Mouse (Mus musculus) 416B (cell line): Measurements from ENCODE around the gene Slc4a3.

ENCODE experiments used
- DNase-seq: peaks from one replicate; pipeline ENCODE4 v3.0.0; 2011; ENCODE audit warnings: low read depth

Slc4a3 gene

DNA sequence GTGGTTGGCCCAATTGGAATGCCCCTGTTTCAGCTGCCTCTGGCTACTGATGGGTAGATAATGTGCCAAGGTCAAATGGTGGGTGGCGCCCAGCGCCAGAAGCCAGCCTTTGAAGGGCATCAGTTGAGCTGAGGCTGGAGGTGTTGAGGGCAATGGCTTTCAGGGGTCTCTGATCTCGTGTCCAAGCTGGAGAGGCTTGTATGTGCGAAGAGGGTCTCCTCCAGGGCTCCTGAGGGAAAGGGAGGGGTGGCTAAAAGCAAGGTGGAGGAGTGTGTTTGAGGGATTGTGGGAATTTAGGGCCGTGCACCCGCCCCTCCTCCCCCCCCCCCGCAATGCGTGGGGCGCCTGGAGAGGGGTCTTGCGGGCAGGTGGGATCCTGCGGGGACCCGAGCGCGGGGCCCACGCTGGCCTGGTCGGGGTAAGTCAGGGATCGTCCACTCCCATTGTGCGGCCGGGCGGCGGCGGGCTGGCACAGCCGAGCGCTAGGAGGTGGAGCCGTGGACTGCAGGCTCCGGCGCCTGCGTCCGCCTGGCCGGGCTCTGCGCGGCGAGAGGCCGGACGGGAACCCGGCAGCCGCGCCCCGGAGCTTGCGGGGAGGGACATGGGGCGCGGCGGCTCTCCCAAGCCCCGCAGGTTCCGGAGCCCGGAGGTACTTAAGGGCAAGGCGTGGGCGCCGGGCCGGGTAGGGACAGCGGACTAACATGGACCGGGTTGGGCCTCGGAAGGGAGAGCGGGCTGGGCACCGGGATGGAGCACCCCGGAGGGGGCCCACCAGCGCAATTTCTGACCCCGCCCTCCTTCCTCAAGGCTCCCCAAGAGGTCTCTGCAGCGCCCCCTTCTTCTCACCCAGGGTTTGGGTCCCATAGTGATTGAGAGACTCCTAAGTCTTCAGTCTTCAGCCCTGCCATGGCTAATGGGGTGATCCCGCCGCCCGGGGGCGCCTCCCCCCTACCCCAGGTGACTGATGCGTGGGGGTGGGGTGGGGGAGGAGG lies at the start of gene Slc4a3:
TSS of gene Slc4a3 (plus strand) at position 302 of the 992 bp plus-strand sequence.
- DNase-seq: peak; percentile 41

DNA sequence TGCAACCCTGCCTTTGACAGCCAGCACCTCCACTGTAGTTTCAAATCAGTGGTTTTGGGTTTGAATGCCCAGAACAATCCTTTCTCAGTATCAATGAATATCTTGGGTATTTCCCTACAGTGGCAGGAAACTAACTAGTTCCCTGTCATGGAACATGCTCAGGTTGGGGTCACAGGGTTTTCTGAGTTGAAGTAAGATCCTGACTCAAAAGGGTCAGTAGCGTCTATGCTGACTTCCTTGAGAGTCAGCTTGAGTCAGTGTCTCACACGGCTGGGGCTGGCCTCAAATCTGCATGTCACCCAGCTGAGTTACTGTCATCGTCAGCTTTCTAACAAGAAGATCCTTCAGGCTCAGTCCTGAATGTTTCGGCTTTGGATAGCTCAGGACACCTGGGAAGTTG lies 47.2 kb upstream of the Slc4a3 start:
- no peak for DNase-seq

DNA sequence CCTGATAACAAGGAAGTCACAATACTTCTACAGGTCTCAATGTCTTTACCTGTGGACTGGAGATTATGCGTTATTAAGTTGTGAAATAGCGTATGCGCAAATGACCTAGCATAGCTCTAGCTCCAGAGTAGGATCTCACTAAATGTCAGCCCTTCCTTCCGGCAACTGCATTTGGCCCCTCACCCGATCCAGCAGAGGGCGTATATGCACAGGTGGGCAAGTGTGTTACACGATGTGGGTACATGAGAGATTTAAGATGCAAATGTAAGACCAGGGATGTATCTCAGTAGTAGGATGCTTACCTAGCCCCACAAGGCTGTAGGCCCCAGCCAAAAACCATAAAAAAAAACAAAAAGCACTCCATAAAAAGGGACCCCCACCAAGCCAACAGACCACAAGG lies 46.6 kb upstream of the Slc4a3 start:
- DNase-seq: peak; percentile 10

DNA sequence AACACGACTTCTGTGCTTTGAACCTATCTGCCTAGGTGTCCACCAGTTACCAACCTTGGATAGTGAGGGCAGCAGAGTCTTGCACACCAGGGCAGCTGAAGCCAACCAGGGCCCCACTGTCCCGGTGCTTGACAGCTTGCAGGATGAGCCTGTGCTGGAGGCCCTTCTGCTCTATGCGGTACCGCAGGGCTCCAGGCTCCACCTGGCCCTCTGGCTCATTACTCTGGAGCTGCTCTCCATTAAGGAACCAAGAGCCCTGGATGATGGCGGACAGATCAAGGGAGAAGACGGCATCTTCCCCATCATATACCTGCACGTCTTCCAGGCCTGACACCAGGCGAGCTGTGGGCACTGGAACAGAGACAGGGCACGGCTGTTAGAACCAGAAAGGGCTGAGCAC lies 44.2 kb upstream of the Slc4a3 start:
- no peak for DNase-seq

DNA sequence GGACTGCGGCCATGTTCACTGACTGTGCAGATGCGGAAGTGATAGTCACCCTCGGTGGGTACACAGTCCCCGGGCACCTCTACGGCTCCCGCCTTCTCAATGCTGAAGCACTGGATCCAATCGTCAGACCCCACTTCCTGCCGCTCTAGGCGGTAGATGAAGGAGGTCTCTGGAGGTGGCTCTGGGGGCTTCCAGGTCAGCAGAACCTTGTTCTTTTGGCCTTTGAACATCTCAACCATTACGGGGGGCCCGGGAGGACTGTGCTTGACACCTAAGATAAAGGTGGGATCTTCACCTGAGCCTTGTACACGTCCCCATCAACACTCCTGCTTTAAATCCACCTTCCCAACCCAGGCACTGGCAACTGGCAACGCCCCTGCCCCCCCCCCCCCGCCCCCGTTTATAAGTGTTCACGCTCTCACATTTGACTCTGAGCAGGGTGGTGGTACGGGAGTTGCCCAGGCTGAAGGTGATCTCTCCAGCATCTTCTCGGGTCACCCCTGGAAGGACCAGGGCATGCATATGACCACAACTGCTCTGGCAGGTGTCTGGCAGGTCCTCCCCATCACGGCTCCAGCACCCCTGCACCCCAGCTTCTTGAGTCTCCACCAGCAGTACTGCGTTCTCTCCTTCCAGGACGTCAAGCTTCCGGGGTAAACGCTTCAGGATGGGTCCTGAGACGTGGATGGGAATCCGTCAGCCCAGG lies 43.0 kb upstream of the Slc4a3 start:
- DNase-seq: no peak

DNA sequence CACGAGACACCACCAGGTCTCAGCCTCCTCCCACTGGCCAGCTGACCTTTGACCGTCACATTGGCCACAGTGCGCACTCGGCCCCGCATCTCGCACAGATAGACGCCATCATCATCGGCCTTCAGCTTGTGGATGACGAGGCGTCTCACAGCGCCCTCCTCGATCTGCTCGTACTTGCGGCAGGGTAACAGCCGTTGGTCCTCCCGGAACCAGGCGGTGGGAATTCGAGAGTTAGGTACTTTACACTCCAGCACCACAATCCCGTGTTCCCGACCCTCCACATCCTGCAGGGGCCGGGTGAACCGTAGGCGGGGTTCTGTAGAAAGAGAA lies 42.5 kb upstream of the Slc4a3 start:
- no peak for DNase-seq

DNA sequence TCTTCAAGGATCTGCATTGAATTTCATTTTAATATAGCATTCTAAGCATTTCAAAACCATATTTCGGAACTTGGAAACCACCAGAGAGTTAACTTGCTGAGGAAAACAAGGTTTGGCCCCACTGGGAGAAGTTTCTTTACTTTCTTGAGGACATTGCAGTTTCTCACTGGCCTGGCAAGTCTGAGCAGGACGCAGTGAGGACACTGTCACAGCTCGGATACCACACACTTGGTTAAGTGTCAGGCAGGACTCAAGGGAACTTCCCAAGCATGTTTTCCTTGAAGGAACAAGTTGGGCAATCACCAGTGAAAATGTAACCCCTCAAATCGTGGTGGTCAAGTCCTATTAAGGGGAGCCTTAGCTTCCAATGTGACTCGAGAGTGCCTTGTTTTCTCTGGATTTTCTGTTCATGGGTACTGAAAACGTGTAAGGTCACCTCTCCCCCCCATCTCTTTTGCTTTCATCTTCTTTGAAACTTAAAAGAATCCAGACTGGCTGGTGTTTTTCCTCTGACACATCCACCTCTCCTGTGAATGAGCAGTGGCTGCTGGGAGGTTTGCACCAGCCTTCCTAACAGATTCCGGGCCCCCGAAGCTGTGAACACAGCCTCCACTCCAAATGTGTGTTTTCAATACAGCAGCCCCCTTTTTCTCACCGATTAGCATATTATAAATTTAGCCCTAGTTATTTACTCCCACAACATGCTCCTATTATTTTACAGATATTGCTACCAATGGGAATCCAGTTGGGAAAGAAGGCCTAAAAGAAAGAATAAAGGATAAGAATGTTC lies 41.6 kb upstream of the Slc4a3 start:
- DNase-seq: no peak

DNA sequence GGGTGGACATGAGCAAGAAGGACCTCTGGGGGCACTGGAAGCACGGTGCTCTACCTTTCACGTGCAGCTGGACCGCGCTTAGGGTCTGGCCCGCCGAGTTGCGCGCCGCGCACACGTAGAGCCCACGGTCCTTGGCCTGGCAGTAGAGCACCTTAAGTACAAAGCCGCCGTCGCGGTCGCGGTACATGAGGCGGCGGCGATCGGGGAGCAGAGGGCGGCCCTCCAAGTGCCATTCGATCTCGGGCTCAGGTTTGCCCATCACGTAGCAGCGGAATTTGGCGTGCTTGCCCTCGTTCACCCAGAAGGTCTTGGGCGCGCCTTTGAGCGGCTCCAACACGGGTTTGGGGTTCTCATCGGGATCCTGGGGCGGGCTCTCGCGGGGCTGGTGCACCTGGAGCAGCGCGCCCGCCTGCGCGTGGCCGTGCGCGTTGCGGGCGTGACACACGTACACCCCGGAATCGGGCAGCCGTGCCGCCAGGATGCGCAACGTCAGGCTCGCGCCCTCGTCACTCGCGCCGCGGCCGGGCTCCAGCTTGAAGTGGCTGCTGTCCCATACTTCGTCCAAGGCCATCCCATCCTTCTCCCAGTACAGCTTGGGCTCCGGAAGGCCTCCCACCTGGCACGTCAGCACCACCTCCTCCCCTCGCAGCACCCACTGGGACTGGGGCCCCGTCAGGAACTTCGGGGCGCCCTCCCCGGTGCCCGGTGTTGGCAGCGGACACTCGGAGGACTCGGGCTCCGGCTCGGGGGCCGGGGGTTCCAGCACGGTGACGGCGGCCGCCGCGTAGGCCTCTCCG lies 40.7 kb upstream of the Slc4a3 start:
- no peak for DNase-seq

DNA sequence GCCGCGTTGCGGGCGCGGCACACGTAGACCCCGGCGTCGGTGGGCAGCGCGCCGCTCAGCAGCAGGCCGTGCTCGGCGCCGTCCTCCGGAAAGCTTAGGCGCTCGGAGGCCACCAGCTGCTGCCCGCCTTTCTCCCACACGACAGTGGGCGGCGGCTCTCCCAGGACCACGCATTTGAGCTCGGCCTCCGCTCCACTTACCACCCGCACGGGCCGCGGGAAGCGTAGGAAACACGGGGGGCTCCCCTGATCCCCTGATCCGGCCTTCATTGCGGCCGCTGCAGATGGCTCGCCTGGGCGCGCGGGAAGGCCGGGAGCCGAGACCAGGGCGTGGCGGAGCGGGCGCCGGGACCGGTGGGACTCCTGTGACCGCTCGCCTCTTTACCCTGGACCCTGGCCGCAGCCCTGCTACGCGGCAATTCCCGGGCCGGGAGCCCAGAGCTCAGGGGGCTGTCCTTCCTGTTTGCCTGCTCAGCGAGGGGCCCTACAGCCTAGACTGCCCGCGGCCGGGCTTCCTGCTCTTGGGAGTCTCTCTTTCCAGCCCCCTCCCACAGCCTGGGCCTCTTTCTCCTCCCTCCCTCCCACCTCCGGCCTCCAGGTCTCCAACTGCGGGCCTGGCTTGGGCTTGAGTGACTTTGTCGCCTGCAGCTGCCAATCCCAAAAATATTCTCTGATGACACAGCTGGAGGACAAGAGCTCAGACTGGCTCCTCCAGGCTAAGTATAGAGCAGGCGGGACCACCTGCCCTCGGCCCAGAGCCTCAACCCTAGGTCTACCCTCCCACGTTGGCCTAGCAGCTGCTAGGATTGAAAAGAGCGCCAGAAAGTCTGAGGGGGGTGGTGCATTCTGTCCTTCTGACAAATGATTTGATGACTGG lies 39.9 kb upstream of the Slc4a3 start, which contains the start of gene Obsl1:
TSS of gene Obsl1 (minus strand) at position 497 of the 876 bp plus-strand sequence.
- DNase-seq: no peak

DNA sequence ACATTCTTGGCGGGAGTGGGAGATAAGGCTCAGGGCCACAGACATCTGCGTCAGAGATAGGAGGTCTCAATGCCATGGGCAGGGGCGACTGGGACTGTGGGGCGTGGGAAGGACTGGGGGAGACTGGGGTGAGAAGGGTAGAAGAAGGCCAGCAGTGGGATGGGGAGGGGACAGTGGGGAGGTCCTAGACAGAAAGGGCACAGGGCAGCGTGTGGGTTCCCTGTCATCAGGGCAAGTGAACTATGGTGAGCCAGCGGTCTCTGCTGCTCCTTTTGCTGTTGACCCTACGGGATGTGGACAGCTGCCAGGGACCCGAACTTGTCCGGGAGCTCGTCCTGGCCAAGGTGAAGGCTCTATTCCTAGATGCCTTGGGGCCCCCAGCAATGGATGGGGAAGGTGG lies 39.1 kb upstream of the Slc4a3 start, which contains the start of gene Inha:
TSS of gene Inha (plus strand) at position 72 of the 400 bp plus-strand sequence.
- DNase-seq: no peak

DNA sequence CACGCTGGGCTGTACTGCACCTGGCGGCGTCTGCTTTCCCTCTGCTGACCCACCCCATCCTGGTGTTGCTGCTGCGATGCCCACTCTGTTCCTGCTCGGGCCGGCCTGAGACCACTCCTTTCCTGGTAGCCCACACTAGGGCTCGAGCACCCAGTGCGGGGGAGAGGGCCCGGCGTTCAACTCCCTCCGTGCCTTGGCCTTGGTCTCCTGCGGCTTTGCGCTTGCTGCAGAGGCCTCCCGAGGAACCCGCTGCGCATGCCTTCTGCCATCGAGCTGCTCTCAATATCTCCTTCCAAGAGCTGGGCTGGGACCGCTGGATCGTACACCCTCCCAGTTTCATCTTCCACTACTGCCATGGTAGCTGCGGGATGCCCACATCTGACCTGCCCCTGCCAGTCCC lies 36.5 kb upstream of the Slc4a3 start:
- no peak for DNase-seq

DNA sequence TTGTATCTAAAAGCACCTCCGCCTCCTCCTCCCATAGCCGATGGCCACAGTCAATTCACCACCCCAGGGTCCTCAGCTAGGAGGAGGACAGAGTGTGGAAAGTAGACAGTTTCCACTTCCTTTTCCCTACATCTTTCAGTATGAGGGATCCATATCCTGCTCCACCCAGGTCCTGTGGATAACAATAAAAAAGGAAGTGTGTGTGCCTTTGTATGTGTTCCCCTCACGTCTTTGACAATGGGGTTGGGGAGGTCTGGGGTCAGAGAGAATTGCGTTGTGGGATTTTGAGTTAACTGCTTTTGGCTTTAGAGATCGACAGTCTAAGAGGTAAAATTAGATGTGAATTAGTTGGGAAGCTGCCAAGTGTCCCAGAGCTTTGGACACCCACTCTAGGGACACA lies 35.9 kb upstream of the Slc4a3 start:
- no peak for DNase-seq

DNA sequence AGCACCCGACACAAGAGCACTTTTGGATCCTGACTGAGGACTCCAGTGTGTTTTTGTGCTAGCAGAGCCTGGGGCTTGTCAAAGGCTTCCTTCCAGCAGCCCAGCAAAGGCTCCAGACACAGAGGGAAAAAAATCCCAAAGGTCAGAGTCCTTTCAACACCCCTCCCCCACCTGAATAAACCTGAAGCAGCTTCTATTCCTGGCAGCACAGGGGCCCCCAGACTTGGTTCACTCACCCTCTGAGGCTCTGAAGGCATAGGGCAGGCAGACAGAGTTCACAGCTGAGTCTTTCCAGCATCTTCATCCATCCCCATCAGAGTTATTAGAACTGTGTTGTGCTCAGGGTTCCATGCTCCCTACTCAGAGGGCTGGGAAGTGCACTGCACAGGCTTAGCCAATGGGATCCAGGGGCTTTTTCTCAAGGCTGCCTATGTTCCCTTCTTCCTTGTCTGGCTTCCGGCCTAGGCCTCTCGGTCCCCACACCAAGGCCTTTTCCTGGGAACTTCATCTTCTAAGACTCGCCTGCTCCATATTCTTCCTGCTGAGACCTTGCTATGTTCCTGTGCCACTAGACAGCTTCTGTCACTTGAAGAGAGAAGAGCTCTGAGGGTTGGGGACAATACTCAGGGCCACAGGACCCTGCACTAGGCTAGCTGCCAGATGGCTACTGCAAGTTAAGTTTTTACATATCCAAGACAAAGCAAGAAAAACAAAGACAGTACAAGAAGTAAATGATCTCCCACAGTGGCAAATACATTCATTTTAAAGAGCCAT lies 34.4 kb upstream of the Slc4a3 start:
- DNase-seq: no peak

DNA sequence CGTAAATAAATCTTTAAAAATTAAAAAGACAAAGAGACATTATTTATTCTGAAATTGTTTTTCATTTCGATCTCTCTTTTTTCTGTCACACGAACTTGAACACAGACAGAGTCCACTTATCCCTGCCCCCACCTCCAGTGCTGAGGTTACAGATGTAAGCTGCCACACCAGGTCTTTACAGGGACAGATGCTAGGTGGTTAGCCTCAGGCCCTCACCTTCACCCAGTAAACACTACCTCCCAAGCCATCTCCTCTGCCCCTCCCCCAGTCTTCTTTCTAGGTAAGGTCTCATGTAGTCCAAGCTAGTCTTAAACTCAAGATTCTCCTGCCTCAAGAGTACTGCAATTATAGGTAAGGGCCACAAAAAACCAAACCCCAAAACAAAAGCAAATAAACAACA lies 33.5 kb upstream of the Slc4a3 start:
- no peak for DNase-seq

DNA sequence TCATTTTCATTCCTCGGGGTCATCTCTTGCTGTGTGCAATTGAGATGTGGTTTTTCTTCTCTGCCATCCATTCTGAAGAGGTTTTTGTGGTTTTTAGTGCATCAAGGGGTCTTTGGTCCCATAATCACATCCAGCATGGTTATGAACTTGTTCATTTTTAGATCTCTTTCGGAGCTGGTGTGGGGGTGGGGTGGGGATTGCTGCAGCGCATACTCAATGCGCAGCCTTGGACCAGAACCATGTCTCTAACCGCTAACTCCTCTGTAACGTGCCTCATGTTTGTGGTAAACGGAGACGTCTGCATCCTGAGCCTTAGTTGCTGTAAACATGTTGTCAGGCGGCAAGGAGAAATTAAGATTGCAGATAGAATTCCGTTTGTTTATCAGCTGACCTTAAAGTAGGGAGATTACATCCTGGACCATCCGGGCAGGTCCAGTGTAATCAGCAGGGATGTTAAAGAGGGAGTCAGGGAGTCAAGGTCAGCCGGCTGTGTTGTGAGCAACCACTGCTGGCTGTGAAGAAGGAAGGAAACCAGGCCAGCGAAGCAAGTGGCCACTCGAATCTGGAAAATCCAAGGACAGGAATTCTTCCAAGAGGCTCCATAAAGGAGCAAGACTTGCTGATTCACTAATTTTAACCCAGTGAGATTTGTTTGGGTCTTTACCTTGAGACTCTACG lies 29.2 kb upstream of the Slc4a3 start:
- DNase-seq: no peak

DNA sequence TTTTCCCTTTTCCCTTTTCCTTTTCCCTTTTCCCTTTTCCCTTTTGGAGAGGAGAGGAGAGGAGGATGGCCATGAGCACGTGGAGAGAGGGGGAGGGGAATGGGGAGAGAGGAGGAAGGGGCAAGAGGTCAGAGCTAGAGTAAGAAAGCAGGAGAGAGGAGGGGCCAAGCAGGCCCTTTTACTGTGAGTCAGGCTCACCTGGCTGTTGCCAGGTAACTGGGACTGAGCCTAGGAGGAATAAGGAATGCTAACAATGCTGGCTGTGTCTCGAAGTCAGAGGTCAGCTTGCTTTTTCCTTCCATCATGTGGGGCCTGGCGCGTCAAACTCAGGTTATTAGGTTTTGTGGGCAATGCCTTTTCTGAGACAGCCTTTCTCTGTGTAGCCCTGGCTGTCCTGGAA lies 28.1 kb upstream of the Slc4a3 start:
- no peak for DNase-seq

DNA sequence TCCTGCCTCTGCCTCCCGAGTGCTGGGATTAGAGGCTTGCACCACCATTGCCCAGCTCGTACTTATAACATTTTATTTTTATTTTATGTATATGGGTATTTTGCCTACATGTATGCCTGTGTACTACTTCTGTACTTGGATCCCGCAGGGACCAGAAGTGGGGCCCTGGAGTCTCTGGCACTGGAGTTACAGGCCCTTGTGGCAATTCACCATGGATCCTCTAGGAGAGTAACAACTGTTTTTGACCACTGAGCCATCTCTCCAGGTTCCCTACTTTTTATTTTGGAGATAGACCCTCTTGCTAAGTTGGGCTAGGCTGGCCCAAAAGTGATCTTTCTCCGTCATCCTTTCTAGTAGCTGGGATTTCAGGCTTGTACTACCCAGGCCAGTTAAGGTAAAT lies 27.6 kb upstream of the Slc4a3 start:
- DNase-seq: no peak

DNA sequence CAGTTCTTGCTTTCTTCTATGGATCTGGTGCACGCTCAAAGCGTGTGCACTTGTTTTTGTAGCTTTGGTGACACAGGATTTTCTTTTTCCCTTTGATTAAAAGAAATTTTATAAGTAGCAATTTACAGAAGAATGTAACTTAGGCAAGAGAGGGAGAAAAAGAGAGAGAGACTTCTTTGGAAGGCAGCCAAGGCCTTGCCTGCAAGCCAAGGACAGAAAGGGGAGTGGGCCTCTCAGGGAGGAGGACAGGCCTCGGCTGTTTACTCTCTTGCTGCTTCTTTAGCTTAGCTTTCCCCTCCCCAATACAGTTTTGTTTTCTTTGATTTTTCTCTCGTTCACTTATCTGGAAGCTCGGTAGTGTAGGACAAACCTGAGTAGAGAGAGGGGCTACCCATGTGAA lies 26.5 kb upstream of the Slc4a3 start:
- DNase-seq: no peak
